Mouse (Mus musculus) heart, embryonic 14.5 days (tissue): ENCODE measurements around the gene Scd4. TPM values are rescaled to one million over a fixed set of nuclear protein-coding genes. Genes with fewer than 3 reads are reported as not detected.
A peak's percentile ranks its signal among the peaks of the same experiment; 100 is the strongest.
"Not testable (repeated sequence)": the region's sequence is repeated elsewhere in the genome, so short reads cannot be mapped to it uniquely, and the experiment has no call there.

Experiments
- ATAC-seq: fragments of 200-750 bp; cut with Nextera tagmentation; 2 replicates; pipeline ENCODE4 v1.8.0; 2017; ENCODE audit warnings: low read depth, moderate TSS enrichment; ENCODE audit not compliant: insufficient number of reproducible peaks, insufficient read depth, low FRiP score
- H3K27ac ChIP-seq, 2 experiments: fragments of 200-500 bp in 1 of 2; fragments of 300-500 bp in 1 of 2; sonication (generic) in 1 of 2; replicated peaks in 1 of 2; 2 replicates each; pipeline ENCODE4 v1.5.1; 2012 to 2014; ENCODE audit warnings: low read depth in 2 of 2, low read length in 2 of 2, control low read depth in 1 of 2, mild to moderate bottlenecking in 1 of 2, mixed read lengths in 1 of 2; ENCODE audit not compliant: control insufficient read depth in 1 of 2, insufficient read depth in 1 of 2
- H3K27me3 ChIP-seq: fragments of 300-500 bp; sonication (generic); 2 replicates; pipeline ENCODE4 v1.6.1; 2014; ENCODE audit warnings: mild to moderate bottlenecking, low read length, control low read depth; ENCODE audit not compliant: control insufficient read depth, insufficient read depth
- H3K36me3 ChIP-seq: fragments of 300-500 bp; sonication (generic); 2 replicates; pipeline ENCODE4 v1.6.1; 2014; ENCODE audit warnings: mild to moderate bottlenecking, control low read depth, low read length, mixed read lengths; ENCODE audit not compliant: control insufficient read depth, insufficient read depth
- H3K4me1 ChIP-seq, 2 experiments: fragments of 200-500 bp in 1 of 2; fragments of 300-500 bp in 1 of 2; sonication (generic) in 1 of 2; 2 replicates each; pipeline ENCODE4 v1.6.1; 2012 to 2014; ENCODE audit warnings: low read length in 2 of 2, control low read depth in 1 of 2, mixed read lengths in 1 of 2; ENCODE audit not compliant: control insufficient read depth in 2 of 2, insufficient read depth in 2 of 2
- H3K4me2 ChIP-seq: fragments of 300-500 bp; sonication (generic); 2 replicates; pipeline ENCODE4 v1.6.1; 2014; ENCODE audit warnings: mild to moderate bottlenecking, low read length
- H3K4me3 ChIP-seq, 2 experiments: fragments of 200-500 bp in 1 of 2; fragments of 300-500 bp in 1 of 2; sonication (generic) in 1 of 2; 2 replicates each; pipeline ENCODE4 v1.5.1; 2012 to 2014; ENCODE audit warnings: low read length in 2 of 2, mild to moderate bottlenecking in 2 of 2, control low read depth in 1 of 2, low read depth in 1 of 2, moderate library complexity in 1 of 2; ENCODE audit not compliant: control insufficient read depth in 1 of 2, insufficient read depth in 1 of 2
- H3K9ac ChIP-seq: fragments of 300-500 bp; sonication (generic); 2 replicates; pipeline ENCODE4 v1.6.1; 2014; ENCODE audit warnings: mild to moderate bottlenecking, low read length
- H3K9me3 ChIP-seq: fragments of 300-500 bp; sonication (generic); 2 replicates; pipeline ENCODE4 v1.6.1; 2016; ENCODE audit warnings: low read length, control low read depth; ENCODE audit not compliant: control insufficient read depth
- WGBS: fragments of 180-500 bp; shearing (Covaris S2); extraction: QIAGEN DNeasy Blood & Tissue Kit; methylation state at CpG from one replicate; pipeline ENCODE4 v1.1.7; 2014; 5-methylcytosine and 5-hydroxymethylcytosine counted together
- polyA plus RNA-seq: library from polyadenylated mRNA; unstranded; fragments of >200 nt; fragmentation: Nextera tagmentation; extraction: Ambion mirVana; gene quantifications from 2 replicates; pipeline ENCODE4 v1.2.1, GENCODE M21; 2014

The Scd4 gene
- polyA plus RNA-seq, 1 experiment from 2014 or later: 2.1 TPM

DNA sequence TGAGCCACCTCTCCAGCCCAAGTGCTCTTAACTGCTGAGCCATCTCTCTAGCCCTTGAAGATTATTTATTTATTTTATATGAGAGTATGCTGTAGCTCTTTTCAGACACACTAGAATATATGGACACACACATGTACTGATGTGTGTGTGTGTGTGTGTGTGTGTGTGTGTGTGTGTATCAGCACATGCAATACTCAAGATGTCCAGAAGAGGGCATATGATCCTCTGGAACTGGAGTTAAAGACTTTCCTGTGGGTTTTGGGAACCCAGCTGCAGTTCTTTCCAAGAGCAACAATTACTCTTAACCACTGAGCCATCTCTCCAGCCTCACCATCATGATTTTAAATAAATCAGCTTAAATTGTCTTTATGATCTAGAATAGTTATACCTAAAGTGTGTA lies 14.3 kb upstream of the Scd4 start:
- peaks cover 3 to 4% of the 10 kb centered on the region in 2 experiments; a peak in 2 of 4 replicates for H3K4me1 ChIP-seq
- no peak for ATAC-seq
- H3K27me3 ChIP-seq: no peaks in the 10 kb centered on the region

DNA sequence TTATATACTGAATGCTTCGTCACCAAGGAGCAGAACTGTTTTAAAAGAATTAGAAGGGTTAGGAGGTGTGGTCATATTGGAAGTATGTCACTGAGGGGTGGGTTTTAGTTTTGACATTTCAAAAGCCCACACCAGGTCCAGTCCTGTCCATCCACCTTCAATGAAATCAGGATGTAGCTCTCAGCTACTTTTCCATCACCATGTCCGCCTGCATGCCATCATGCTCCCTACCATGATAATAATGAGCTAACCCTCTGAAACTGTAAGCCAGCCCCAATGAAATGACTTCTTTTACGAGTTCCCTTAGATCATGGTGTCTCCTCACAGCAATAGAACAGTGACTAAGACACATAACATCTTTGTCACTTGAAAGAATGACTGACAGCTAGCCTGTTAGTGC lies 12.6 kb upstream of the Scd4 start:
- Histone ChIP-seq H3K9me3 (no peaks in the 10 kb centered on the region; the same call in 1 of the 2 replicates), H3K27me3 (no peaks in the 10 kb centered on the region), H3K36me3 (no peaks in the 10 kb centered on the region), H3K4me1 (no peaks in the 10 kb centered on the region), H3K27ac (no peak overlapping the region), H3K4me3 (no peak overlapping the region), H3K4me2 (no peak overlapping the region), H3K9ac (no peak overlapping the region)
- 82% methylated on average over 3 of the region's 3 CpGs for WGBS
- ATAC-seq: no peak

More for the DNA sequence above, 14.3 kb upstream of the Scd4 start:
- no peaks in the 10 kb centered on the region for H3K36me3 ChIP-seq
- no peak overlapping the region for H3K4me3 ChIP-seq
- no peak overlapping the region for H3K4me2 ChIP-seq
- H3K9me3 ChIP-seq: no peaks in the 10 kb centered on the region; the same call in 1 of the 2 replicates
- H3K9ac ChIP-seq: no peak overlapping the region
- no peak overlapping the region for H3K27ac ChIP-seq

DNA sequence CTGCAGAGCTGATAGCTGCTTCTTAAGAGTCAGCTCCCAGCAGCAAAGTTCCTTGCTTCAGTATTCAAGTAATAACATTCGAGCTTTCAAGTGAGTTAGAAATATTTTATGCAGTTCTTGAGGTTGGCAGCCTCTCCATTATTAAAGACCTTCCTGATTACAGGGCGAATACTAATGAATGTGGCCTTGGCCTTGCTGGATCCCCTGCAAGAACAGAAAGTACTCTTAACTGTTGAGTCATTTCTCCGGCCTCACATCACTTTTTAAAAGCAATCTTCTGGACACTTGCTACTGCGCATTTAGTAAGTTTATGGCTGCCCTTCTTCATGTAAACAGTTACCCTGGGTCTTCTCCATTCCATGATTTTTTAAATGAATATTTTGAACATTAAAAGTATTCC lies 11.7 kb upstream of the Scd4 start:
- Histone ChIP-seq H3K9ac (no peak overlapping the region), H3K36me3 (no peaks in the 10 kb centered on the region), H3K4me1 (no peaks in the 10 kb centered on the region), H3K4me3 (no peak overlapping the region), H3K9me3 (peaks cover 2% of the 10 kb centered on the region), H3K27me3 (no peaks in the 10 kb centered on the region), H3K27ac (no peak overlapping the region), H3K4me2 (no peak overlapping the region)
- no peak for ATAC-seq
- WGBS: 82% methylated on average over 4 of the region's 4 CpGs

DNA sequence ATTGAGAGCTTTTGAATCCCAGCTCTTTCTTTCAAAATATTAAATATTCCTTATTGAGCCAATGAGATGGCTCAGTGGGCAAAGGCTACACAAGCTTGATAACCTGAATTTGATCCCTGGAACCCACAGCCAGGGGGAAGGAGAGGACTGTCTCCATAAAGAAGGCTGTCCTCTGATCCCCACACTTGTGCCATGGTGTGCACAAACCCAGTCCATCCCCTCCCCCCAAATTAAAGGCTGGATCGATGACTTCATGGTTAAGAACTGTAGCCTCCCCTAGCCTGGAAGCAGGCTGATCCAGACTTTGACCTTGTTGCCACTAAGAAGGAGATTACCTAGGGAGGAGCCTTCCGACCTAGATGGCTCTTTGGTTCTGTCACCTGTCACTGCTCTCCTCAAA lies 11.3 kb upstream of the Scd4 start:
- no peak overlapping the region for H3K27ac ChIP-seq

DNA sequence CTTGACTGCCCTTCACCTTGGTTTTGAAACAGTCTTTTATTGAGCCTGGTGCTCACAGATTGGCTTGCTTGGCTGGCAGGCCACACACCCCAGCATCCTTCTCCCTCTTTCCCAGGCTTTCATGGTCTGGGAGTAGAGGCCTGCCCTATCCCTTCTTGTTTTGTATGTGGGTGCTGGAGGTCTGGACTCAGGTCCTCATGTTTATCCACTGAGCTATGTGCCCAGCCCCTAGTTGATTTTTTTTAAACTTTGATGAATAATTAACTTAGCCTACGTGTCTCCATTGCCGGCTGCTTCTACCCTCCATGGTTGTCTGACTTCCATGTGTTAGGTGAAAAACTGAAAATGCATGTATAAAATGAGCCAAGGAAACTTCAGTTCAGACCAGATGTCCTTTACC lies 3.3 kb upstream of the Scd4 start:
- Histone ChIP-seq H3K36me3 (no peaks in the 10 kb centered on the region), H3K27me3 (no peaks in the 10 kb centered on the region), H3K4me3 (no peak overlapping the region), H3K27ac (no peak overlapping the region), H3K4me2 (no peak overlapping the region), H3K4me1 (peaks cover 16 to 20% of the 10 kb centered on the region in 2 experiments), H3K9ac (no peak overlapping the region), H3K9me3 (peaks cover 6% of the 10 kb centered on the region; the same call in 1 of the 2 replicates)
- no peak for ATAC-seq
- 95% methylated on average over 2 of the region's 2 CpGs for WGBS

More for the DNA sequence above, 11.3 kb upstream of the Scd4 start:
- no peaks in the 10 kb centered on the region for H3K27me3 ChIP-seq
- no peaks in the 10 kb centered on the region for H3K4me1 ChIP-seq
- no peaks in the 10 kb centered on the region for H3K36me3 ChIP-seq
- no peak overlapping the region for H3K4me3 ChIP-seq
- no peak for ATAC-seq
- WGBS: 29% methylated on average over 2 of the region's 2 CpGs
- no peak overlapping the region for H3K9ac ChIP-seq
- H3K9me3 ChIP-seq: peaks cover 3% of the 10 kb centered on the region
- H3K4me2 ChIP-seq: no peak overlapping the region

DNA sequence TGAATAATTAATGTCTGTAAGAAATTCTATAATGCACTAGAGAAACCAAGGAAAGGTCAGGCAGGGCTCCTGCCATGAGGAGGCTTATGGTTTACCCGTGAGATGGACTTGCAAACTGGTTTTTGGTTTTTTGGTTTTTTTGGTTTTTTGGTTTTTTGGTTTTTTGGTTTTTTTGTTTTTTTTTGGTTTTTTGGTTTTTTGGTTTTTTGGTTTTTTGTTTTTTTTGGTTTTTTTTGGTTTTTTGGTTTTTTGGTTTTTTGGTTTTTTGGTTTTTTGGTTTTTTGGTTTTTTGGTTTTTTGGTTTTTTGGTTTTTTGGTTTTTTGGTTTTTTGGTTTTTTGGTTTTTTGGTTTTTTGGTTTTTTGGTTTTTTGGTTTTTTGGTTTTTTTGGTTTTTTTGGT lies 1.8 kb upstream of the Scd4 start:
- not testable (repeated sequence) for H3K36me3 ChIP-seq, H3K9ac ChIP-seq, ATAC-seq, H3K27ac ChIP-seq, H3K27me3 ChIP-seq, H3K9me3 ChIP-seq, H3K4me2 ChIP-seq, H3K4me3 ChIP-seq
- H3K4me1 ChIP-seq: peaks cover 22 to 30% of the 10 kb centered on the region in 2 experiments
- 89% methylated on average over 1 of the region's 1 CpGs for WGBS

DNA sequence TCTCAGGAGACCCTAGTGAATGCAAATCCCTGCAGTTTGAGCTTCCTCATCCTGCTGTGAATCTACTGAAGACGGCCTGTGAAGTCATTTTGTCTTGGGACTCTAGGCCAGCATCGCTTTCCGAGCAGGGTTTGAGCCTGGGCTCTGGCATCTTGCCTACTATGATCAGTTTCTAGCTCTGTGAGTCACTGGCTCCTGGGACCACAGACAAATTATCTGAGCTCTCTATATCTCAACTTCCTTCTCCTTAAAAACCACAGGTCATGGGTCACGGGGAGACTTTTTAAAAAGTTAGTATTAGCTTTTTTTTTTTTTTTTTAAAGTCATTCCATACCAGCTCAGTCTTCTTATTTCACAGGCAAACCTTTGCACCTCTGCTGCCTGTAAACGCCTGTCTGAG lies 981 bp upstream of the Scd4 start:
- H3K9me3 ChIP-seq: 0 out of 2 replicates have a peak, but pooled peaks cover 4% of the 10 kb centered on the region
- H3K27me3 ChIP-seq: no peaks in the 10 kb centered on the region
- 55% methylated on average over 5 of the region's 5 CpGs for WGBS
- no peak overlapping the region for H3K9ac ChIP-seq
- H3K4me2 ChIP-seq: no peak overlapping the region
- 0 out of 4 replicates have a peak overlapping the region, but pooled peaks of 1 of the 2 experiments have one; percentile 8 for H3K27ac ChIP-seq
- H3K36me3 ChIP-seq: no peaks in the 10 kb centered on the region
- no peak overlapping the region for H3K4me3 ChIP-seq
- H3K4me1 ChIP-seq: peaks cover 22 to 30% of the 10 kb centered on the region in 2 experiments
- ATAC-seq: no peak

DNA sequence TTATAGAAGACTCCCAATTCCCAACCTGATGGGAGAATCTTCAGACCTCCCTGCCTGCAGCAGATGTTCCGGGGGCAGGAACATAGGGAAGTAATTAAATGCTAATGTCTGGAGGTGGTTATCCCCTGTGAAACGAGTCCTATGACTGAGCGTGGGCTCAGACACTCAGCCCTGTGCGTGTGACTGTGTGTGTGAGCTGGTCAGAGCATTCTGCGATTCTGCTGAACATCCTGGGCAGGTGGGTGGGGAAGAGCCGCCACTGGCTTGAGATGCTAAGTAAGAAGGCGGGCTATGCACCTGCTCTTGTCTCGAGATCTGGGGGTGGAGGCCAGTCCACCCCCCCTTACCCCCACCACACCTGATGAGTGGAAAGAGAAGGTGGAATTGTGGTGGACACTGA lies 566 bp upstream of the Scd4 start:
- Histone ChIP-seq H3K9me3 (0 out of 2 replicates have a peak, but pooled peaks cover 4% of the 10 kb centered on the region), H3K4me3 (no peak overlapping the region), H3K4me1 (peaks cover 22 to 30% of the 10 kb centered on the region in 2 experiments), H3K9ac (no peak overlapping the region), H3K4me2 (no peak overlapping the region), H3K27me3 (no peaks in the 10 kb centered on the region), H3K27ac (peak overlapping the region in 1 of 2 experiments; percentile 73; a peak in 2 of 4 replicates), H3K36me3 (no peaks in the 10 kb centered on the region)
- WGBS: 77% methylated on average over 8 of the region's 8 CpGs
- ATAC-seq: no peak
